Mouse (Mus musculus): ENCODE measurements around the gene Gsap. TPM values are rescaled to one million over a fixed set of nuclear protein-coding genes. Genes with fewer than 3 reads are reported as not detected.
A peak's percentile ranks its signal among the peaks of the same experiment; 100 is the strongest.

The Gsap gene
- polyA plus RNA-seq, 1 experiment from 2014 or later: 3.8 TPM

DNA sequence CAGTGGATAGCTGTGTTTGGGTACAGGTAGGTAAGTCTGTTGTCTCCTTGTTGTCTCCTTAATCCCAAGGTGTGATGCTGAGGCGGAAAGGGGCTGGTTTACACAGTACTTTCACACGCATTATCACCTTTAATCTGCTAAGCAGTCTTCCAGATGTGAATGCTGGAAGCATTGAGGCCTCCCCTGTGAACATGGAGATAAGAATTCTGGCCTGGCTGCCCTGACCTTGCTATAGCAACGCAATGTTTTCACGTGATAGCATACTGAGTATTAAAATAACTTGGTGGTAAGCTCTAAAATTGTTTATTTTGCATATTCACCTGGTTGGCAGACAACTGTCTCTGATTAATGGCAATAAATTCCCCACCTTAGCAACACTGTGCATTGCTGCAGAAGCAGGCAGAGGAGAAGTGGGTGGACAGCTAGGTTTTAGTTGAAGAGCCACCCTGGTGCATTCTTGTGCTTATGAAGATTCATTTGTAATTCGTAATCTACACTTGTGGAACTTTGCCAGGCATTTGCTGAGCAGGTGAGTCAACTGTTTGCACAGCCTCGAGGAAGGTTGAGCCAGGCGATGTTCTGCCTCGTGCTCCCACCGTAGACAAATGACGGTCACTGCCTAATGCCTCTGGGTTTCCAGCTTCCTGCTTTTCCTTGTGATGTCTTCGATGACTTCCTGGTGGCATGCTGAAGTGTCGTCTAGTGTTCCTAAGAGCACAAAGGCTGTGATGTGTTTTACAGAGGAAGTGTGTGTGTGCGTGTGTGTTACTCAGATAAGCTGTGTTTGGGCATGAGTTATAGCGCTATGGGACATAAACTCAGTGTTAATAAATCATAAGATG is 31.6 kb downstream of the Gsap start:
- no peak for ATAC-seq (ENCODE audit: insufficient number of reproducible peaks, insufficient read depth, low FRiP score, low TSS enrichment, low read depth)
- Histone ChIP-seq H3K4me1 (replicated peaks) (no peaks in the 10 kb centered on the region), H3K36me3 (no peaks in the 10 kb centered on the region), H3K4me3 (replicated peaks) (no peak overlapping the region), H3K27ac (no peak overlapping the region), H3K9me3 (no peaks in the 10 kb centered on the region), H3K4me2 (no peak overlapping the region), H3K9ac (replicated peaks) (no peak overlapping the region), H3K27me3 (no peaks in the 10 kb centered on the region)
- WGBS: 84% methylated on average over 14 of the region's 14 CpGs

DNA sequence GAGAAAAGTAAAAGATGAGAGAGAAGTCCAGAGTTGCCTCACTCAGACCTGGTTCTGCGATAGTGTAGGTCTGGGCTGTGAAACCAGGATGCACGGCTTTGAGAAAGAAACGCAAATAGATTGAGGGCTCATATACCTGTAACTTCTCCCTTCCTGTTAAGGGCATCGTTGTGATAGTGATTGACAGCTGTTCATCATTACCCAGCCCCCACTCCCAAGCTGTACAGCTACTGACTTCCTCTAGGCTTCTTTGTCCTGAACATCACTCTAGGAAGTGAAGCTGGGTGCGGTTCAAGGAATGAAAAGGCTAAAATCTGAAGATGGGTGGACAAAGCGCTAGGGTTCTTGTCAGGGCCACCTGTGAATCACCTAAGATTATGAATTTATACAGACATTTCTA is 46.8 kb downstream of the Gsap start:
- Histone ChIP-seq H3K9ac (replicated peaks) (no peak overlapping the region), H3K4me1 (replicated peaks) (no peaks in the 10 kb centered on the region), H3K27ac (no peak overlapping the region), H3K9me3 (no peaks in the 10 kb centered on the region), H3K4me3 (replicated peaks) (no peak overlapping the region), H3K27me3 (no peaks in the 10 kb centered on the region), H3K36me3 (no peaks in the 10 kb centered on the region), H3K4me2 (no peak overlapping the region)
- 89% methylated on average over 6 of the region's 6 CpGs for WGBS
- no peak for ATAC-seq (ENCODE audit: insufficient number of reproducible peaks, insufficient read depth, low FRiP score, low TSS enrichment, low read depth)

DNA sequence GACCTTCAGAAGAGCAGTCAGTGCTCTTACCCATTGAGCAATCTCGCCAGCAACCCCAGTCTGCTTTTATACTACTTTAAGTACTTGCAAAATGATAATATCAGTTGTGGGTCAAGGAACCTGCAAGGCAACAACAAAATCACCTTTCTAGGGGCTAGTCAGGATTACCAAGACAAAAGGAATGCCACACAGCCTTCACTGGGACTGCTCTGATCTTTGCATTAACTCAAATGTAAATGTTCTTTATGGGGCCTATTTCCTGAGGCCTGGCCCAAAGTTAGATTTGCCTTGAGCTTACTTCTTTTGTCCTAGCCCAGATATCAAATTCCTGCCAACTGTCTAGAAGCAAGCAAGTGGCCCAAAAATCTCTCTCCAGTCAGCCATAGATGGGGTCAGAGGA is 58.5 kb downstream of the Gsap start:
- Histone ChIP-seq H3K36me3 (no peaks in the 10 kb centered on the region), H3K9ac (replicated peaks) (no peak overlapping the region), H3K27ac (no peak overlapping the region), H3K4me1 (replicated peaks) (peaks cover 20% of the 10 kb centered on the region), H3K9me3 (no peaks in the 10 kb centered on the region), H3K27me3 (no peaks in the 10 kb centered on the region), H3K4me3 (replicated peaks) (no peak overlapping the region), H3K4me2 (no peak overlapping the region)
- ATAC-seq (ENCODE audit: insufficient number of reproducible peaks, insufficient read depth, low FRiP score, low TSS enrichment, low read depth): no peak
- 94% methylated on average over 1 of the region's 1 CpGs for WGBS

DNA sequence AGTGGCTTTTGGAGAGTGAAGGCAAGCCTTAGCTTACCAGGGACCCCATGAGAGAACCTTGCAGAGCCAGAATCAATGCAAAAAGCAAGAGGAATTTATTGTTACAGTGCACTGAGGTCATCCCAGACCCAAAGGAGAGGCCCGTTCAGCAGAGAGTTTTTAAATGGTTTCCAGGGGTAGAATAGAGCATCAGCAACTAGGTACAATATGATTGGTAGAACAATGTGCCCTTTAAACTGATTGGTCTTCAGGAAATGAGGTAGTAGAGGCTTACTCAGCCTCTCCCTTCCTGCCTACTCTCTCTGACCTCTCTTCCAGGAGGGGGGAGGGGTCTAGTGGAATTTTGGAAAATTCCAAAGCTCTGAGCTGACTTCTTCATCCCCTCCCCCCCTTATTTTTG is 59.2 kb downstream of the Gsap start:
- H3K9ac ChIP-seq (replicated peaks): no peak overlapping the region
- no peaks in the 10 kb centered on the region for H3K27me3 ChIP-seq
- H3K27ac ChIP-seq: no peak overlapping the region
- H3K4me2 ChIP-seq: no peak overlapping the region
- no peaks in the 10 kb centered on the region for H3K36me3 ChIP-seq
- H3K4me1 ChIP-seq (replicated peaks): peaks cover 20% of the 10 kb centered on the region
- WGBS: 71% methylated on average over 1 of the region's 1 CpGs
- H3K9me3 ChIP-seq: no peaks in the 10 kb centered on the region
- no peak for ATAC-seq (ENCODE audit: insufficient number of reproducible peaks, insufficient read depth, low FRiP score, low TSS enrichment, low read depth)
- no peak overlapping the region for H3K4me3 ChIP-seq (replicated peaks)

DNA sequence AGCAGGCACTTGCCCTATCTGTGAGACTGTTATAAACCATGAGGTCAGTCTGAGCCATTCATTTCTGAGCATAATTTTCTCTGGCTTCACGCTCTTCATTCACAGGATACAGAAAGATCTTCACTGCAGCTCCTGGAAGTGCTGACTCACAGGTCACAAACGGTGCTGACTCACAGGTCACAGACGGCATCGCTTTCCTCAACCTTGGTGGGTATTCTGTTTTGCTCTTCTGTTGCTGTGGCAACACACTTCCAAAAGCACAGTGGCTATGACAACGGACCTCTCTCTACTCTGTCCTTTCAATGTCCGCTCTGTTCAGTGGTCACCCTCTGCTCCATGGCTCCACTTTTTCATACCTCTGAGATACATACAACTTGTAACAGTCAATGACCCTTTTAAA is 60.7 kb downstream of the Gsap start:
- Histone ChIP-seq H3K36me3 (no peaks in the 10 kb centered on the region), H3K27ac (no peak overlapping the region), H3K4me3 (replicated peaks) (no peak overlapping the region), H3K27me3 (no peaks in the 10 kb centered on the region), H3K9ac (replicated peaks) (no peak overlapping the region), H3K9me3 (no peaks in the 10 kb centered on the region), H3K4me2 (no peak overlapping the region), H3K4me1 (replicated peaks) (peaks cover 20% of the 10 kb centered on the region)
- 82% methylated on average over 6 of the region's 6 CpGs for WGBS
- no peak for ATAC-seq (ENCODE audit: insufficient number of reproducible peaks, insufficient read depth, low FRiP score, low TSS enrichment, low read depth)

DNA sequence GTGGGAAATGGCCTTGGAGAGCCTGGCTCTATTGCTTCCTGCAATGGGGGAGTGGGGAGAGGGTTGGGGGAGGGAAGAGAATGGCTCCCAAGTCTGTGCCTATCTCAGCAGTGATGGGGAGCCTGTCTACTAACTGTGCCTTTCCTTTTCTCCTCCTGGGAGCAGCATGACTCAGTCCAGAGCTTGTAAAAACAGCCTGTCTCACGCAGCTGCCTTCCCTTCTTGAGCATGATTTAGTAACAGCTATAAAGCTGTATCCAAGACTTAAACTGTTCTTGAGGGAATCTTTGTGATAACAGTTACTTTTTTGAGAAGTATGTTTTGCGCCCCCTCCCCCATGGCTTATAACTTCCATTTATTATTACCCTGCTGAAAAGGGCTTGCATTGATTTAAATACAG is 61.9 kb downstream of the Gsap start:
- Histone ChIP-seq H3K4me3 (replicated peaks) (no peak overlapping the region), H3K4me2 (no peak overlapping the region), H3K9me3 (no peaks in the 10 kb centered on the region), H3K27me3 (no peaks in the 10 kb centered on the region), H3K9ac (replicated peaks) (no peak overlapping the region), H3K4me1 (replicated peaks) (peaks cover 20% of the 10 kb centered on the region), H3K36me3 (no peaks in the 10 kb centered on the region), H3K27ac (peak overlapping the region; percentile 56; the same call in 1 of the 2 replicates)
- no peak; the same call in 1 of the 2 replicates for ATAC-seq (ENCODE audit: insufficient number of reproducible peaks, insufficient read depth, low FRiP score, low TSS enrichment, low read depth)
- WGBS: 54% methylated on average over 2 of the region's 2 CpGs

DNA sequence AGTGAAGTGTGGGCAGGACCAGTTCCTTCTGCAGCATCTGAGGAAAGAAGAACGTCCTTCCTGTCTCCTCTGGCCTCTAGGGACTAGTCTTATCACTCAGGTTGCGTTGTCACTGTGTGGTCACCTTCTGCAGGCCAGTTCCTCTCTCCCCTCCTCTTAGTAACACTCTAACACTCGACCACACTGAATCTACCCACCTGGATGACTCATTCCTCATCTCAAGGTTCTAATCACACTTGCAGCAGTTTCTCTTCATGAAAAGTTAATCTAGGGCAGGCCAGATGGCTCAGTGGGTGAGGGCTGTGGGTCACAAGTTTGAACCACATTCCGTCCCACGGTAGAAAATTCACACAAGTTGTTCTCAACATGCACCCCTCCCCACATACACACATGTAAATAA is 62.8 kb downstream of the Gsap start:
- H3K36me3 ChIP-seq: no peaks in the 10 kb centered on the region
- no peaks in the 10 kb centered on the region for H3K27me3 ChIP-seq
- WGBS: 75% methylated on average over 5 of the region's 5 CpGs
- H3K4me3 ChIP-seq (replicated peaks): no peak overlapping the region
- no peak overlapping the region for H3K4me2 ChIP-seq
- ATAC-seq (ENCODE audit: insufficient number of reproducible peaks, insufficient read depth, low FRiP score, low TSS enrichment, low read depth): no peak
- H3K4me1 ChIP-seq (replicated peaks): peaks cover 20% of the 10 kb centered on the region
- H3K9ac ChIP-seq (replicated peaks): no peak overlapping the region
- H3K9me3 ChIP-seq: no peaks in the 10 kb centered on the region
- no peak overlapping the region for H3K27ac ChIP-seq

DNA sequence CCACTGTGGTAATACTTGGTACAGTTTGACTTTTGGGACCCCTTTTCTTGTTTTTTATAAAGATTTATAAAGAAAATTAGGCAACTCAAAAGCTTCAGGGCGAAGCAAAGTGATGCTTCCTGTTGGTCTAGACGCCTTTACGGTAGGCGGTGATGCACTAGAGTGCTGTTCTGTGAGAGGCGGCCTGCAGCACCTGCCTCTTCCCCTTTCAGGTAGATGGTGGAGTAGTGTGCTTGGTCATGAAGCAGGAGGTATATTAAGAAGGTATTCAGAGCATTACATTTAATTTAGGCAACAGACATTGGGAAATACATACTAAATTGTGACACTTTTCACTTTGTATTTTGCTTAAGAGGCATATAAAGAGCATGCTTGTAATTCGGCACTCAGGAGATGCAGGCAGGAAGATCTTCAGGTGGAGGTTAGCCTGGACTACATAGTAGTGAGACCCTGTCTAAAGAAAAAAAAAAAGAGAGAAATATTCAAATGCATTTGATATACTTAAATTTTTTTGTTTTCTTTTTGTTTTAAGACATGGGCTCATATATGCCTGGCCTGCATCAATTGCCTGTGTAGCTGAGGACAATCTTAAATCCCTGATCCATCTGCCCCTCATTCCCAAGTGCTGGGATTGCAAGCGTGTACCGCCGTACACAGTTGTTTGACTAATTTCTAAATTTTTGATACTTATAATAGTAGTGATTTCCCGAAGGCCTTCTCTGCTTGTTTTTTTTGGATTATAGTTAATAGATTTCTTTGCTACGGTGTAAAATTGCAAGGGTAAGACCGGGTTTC is 68.9 kb downstream of the Gsap start:
- Histone ChIP-seq H3K27me3 (no peaks in the 10 kb centered on the region), H3K27ac (no peak overlapping the region), H3K9ac (replicated peaks) (no peak overlapping the region), H3K4me1 (replicated peaks) (no peaks in the 10 kb centered on the region), H3K9me3 (no peaks in the 10 kb centered on the region), H3K4me2 (no peak overlapping the region), H3K36me3 (no peaks in the 10 kb centered on the region), H3K4me3 (replicated peaks) (no peak overlapping the region)
- WGBS: 87% methylated on average over 12 of the region's 12 CpGs
- ATAC-seq (ENCODE audit: insufficient number of reproducible peaks, insufficient read depth, low FRiP score, low TSS enrichment, low read depth): no peak

DNA sequence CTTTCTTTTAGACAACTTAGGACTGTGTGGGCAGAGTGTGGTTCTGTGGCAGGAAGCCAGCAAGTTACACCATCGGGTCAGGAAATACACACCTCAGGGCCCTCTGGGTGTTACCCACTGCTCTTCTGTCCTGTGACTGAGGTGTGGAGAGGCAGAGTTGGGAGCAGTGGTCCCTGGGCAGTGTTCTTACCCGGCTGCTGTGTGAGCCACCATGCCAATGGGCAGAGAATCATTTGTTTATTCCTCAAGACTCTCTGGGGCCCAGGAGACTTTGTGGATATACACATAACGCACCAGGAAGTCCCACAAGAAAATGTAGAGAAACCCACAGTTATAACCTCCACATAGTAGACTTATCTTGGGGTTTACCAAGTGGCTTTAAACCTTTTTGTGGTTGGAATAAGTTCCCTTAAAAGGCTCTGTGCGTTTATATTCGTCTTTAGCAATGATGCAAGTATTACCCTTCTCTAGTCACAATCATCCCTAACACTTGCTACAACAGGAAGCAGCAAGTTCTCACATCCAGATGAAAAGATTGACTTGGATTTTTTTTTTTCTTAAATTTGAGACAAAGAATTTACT is 69.6 kb downstream of the Gsap start:
- WGBS: 87% methylated on average over 5 of the region's 5 CpGs
- no peaks in the 10 kb centered on the region for H3K36me3 ChIP-seq

DNA sequence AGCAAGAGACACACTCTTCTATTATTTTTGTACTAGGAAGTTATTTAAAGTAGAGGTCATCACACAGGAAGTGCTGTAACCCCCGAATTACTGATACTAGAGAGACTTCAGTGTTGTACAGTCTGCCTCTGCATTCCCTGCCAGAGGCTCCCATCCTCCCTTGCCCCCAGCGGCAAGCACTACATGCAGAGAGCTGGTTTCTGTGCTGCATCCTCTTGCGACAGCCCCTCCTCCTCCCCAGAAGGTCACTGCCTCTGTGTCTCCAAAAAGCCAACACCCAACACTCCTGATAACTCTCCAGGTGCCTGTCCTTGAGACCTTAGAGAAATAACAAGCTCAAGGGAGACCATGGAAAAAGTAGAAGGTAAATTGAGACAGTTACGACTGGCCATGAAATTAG is 71.1 kb downstream of the Gsap start:
- Histone ChIP-seq H3K27ac (no peak overlapping the region), H3K4me3 (replicated peaks) (no peak overlapping the region), H3K4me2 (no peak overlapping the region), H3K4me1 (replicated peaks) (peaks cover 13% of the 10 kb centered on the region), H3K9ac (replicated peaks) (no peak overlapping the region), H3K36me3 (no peaks in the 10 kb centered on the region), H3K9me3 (no peaks in the 10 kb centered on the region), H3K27me3 (no peaks in the 10 kb centered on the region)
- WGBS: 56% methylated on average over 4 of the region's 4 CpGs
- ATAC-seq (ENCODE audit: insufficient number of reproducible peaks, insufficient read depth, low FRiP score, low TSS enrichment, low read depth): no peak

More for the DNA sequence above, 69.6 kb downstream of the Gsap start:
- no peak for ATAC-seq (ENCODE audit: insufficient number of reproducible peaks, insufficient read depth, low FRiP score, low TSS enrichment, low read depth)
- no peaks in the 10 kb centered on the region for H3K27me3 ChIP-seq
- H3K9me3 ChIP-seq: no peaks in the 10 kb centered on the region
- H3K4me3 ChIP-seq (replicated peaks): no peak overlapping the region
- H3K4me2 ChIP-seq: no peak overlapping the region
- H3K27ac ChIP-seq: no peak overlapping the region
- H3K4me1 ChIP-seq (replicated peaks): no peaks in the 10 kb centered on the region; the same call in 1 of the 2 replicates
- H3K9ac ChIP-seq (replicated peaks): no peak overlapping the region

DNA sequence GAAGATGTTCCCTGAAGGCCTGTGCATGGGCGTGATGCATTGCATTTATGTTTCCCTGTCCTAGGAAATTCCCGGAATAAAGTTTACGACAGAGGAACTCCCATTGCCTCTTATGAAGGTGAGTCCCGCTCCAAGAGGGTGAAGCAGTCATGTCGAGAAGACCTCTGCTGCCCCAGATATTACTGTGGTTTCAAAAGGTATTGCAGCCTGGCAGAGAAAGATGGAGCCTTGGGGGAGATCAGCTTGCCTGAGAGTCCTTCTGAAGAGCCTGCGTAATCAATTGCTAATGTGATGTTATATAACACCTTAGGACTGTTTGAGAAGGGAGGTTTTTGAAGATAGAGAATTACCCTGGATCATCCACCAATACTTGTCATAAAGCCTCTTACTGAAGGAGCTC is 71.8 kb downstream of the Gsap start:
- H3K9me3 ChIP-seq: no peaks in the 10 kb centered on the region
- H3K27me3 ChIP-seq: no peaks in the 10 kb centered on the region
- H3K4me3 ChIP-seq (replicated peaks): no peak overlapping the region
- H3K9ac ChIP-seq (replicated peaks): no peak overlapping the region
- no peaks in the 10 kb centered on the region for H3K36me3 ChIP-seq
- no peak overlapping the region for H3K27ac ChIP-seq
- H3K4me2 ChIP-seq: no peak overlapping the region
- no peak for ATAC-seq (ENCODE audit: insufficient number of reproducible peaks, insufficient read depth, low FRiP score, low TSS enrichment, low read depth)
- peaks cover 13% of the 10 kb centered on the region for H3K4me1 ChIP-seq (replicated peaks)
- WGBS: 59% methylated on average over 6 of the region's 6 CpGs
